Mouse (Mus musculus): ENCODE data around the gene Mettl22. TPM values are rescaled to one million over a fixed set of nuclear protein-coding genes. Genes with fewer than 3 reads are reported as not detected.

Mettl22 gene
- total and polyA plus RNA-seq, 3 experiments = 11.7 to 19.0 TPM; not detected in 1

DNA sequence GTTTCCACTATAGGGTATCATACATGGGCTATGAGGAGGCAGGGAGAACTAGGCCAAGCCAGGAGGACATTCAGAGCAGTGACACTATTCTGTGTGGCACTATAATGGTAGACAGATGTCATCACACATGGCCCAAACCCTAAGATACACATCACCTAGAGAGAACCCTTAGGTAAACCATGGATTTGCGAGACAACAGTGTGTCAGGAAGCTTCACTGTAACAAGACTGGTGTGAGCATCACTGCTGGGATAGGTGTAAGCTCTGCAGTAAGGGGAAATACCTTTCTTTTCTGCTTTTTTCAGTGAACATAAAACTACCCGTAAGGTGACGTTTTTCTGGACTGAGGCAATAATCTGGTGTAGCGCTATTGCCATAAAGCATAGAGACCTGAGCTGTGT is 12.2 kb upstream of the Mettl22 start:
- H3K9me3 ChIP-seq (replicated peaks; ENCODE audit: insufficient read depth, low read length) = no peaks in the 10 kb centered on the region
- H3K27ac ChIP-seq (ENCODE audit: control insufficient read depth, low read depth, low read length) = no peak overlapping the region
- no peaks in the 10 kb centered on the region for H3K79me2 ChIP-seq (ENCODE audit: control insufficient read depth, insufficient read depth, low read length, poor library complexity)
- peaks cover 0 to 6% of the 10 kb centered on the region in 2 experiments; a peak in 2 of 4 replicates for H3K36me3 ChIP-seq (ENCODE audit: control insufficient read depth in 1 of 2, insufficient read depth in 2 of 2, low read length in 2 of 2)
- TF ChIP-seq POLR2A (IDR thresholded peaks at IDR 0.05; ENCODE audit: control insufficient read depth in 1 of 2, insufficient read depth in 1 of 2, low read depth in 1 of 2, low read length in 2 of 2, poor library complexity in 1 of 2) = no peak
- no peak for TF ChIP-seq SMC3 (IDR thresholded peaks at IDR 0.05; ENCODE audit: low read depth, low read length)
- TF ChIP-seq BHLHE40 (IDR thresholded peaks at IDR 0.05; ENCODE audit: borderline replicate concordance, low read depth, low read length) = no peak
- TF ChIP-seq ELF1 (IDR thresholded peaks at IDR 0.05; ENCODE audit: low read depth, low read length) = no peak
- TF ChIP-seq NELFE (IDR thresholded peaks at IDR 0.05; ENCODE audit: low read depth, low read length) = no peak
- TF ChIP-seq ZMIZ1 (IDR thresholded peaks at IDR 0.05; ENCODE audit: low read depth, low read length) = no peak
- TF ChIP-seq SIN3A (IDR thresholded peaks at IDR 0.05; ENCODE audit: low read length) = no peak
- no peak for TF ChIP-seq RCOR1 (IDR thresholded peaks at IDR 0.05; ENCODE audit: low read depth, low read length)
- TF ChIP-seq JUND (IDR thresholded peaks at IDR 0.05; ENCODE audit: low read depth, low read length) = no peak
- no peak for TF ChIP-seq MAFK (IDR thresholded peaks at IDR 0.05; ENCODE audit: borderline replicate concordance, low read depth, low read length)
- TF ChIP-seq MYC (IDR thresholded peaks at IDR 0.05; ENCODE audit: low read depth, low read length) = no peak
- TF ChIP-seq MYB (IDR thresholded peaks at IDR 0.05; ENCODE audit: low read depth, low read length) = no peak
- no peak for TF ChIP-seq ZC3H11A (IDR thresholded peaks at IDR 0.05; ENCODE audit: low read depth, low read length)
- no peak for TF ChIP-seq CHD2 (IDR thresholded peaks at IDR 0.05; ENCODE audit: low read length)
- no peak for TF ChIP-seq USF1 (IDR thresholded peaks at IDR 0.05; ENCODE audit: low read depth, low read length)
- TF ChIP-seq GATA1 (IDR thresholded peaks at IDR 0.05; ENCODE audit: low read depth, low read length) = no peak
- TF ChIP-seq ETS1 (IDR thresholded peaks at IDR 0.05; ENCODE audit: low read depth, low read length) = no peak
- TF ChIP-seq MEF2A (IDR thresholded peaks at IDR 0.05; ENCODE audit: extremely low read depth, insufficient replicate concordance, low read depth, low read length, poor library complexity, severe bottlenecking) = no peak
- no peak for TF ChIP-seq MXI1 (IDR thresholded peaks at IDR 0.05; ENCODE audit: low read depth, low read length)
- peaks cover 2 to 17% of the 10 kb centered on the region in 2 experiments; a peak in 3 of 4 replicates for H3K4me1 ChIP-seq (ENCODE audit: control insufficient read depth in 1 of 2, insufficient read depth in 2 of 2, low read length in 2 of 2)
- no peak for DNase-seq (ENCODE audit: low read depth, low spot score)
- H3K4me3 ChIP-seq (ENCODE audit: control insufficient read depth in 1 of 2, insufficient read depth in 1 of 2, low read depth in 2 of 2, low read length in 2 of 2) = no peak overlapping the region
- H3K27me3 ChIP-seq (ENCODE audit: control insufficient read depth in 1 of 2, insufficient read depth in 2 of 2, low read length in 2 of 2) = no peaks in the 10 kb centered on the region
- no peak overlapping the region for H3K9ac ChIP-seq (ENCODE audit: control insufficient read depth, low read depth, low read length, poor library complexity, severe bottlenecking)

DNA sequence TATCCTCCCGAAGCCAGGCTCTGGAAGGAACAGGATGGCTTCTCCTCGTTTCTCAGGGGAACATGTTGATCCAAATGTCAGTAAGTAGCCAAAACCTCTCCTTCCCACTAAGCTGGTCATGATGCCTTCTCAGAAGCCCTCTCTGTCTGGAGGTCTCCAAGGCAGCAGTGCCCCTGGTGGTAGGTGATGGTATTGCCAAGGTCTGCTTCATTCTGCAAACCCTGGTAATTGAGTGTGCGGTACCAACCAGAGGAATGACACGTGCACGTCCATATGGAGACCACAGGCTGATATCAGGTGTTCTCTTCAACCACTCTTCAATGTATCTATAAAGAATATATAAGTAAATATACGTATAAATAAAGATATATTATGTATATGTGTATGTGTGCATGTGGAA is 11.5 kb upstream of the Mettl22 start:
- no peaks in the 10 kb centered on the region for H3K79me2 ChIP-seq (ENCODE audit: control insufficient read depth, insufficient read depth, low read length, poor library complexity)
- no peaks in the 10 kb centered on the region for H3K27me3 ChIP-seq (ENCODE audit: control insufficient read depth in 1 of 2, insufficient read depth in 2 of 2, low read length in 2 of 2)
- no peak overlapping the region for H3K27ac ChIP-seq (ENCODE audit: control insufficient read depth, low read depth, low read length)
- no peaks in the 10 kb centered on the region for H3K9me3 ChIP-seq (replicated peaks; ENCODE audit: insufficient read depth, low read length)
- peaks cover 2 to 17% of the 10 kb centered on the region in 2 experiments; a peak in 3 of 4 replicates for H3K4me1 ChIP-seq (ENCODE audit: control insufficient read depth in 1 of 2, insufficient read depth in 2 of 2, low read length in 2 of 2)
- no peak overlapping the region for H3K4me3 ChIP-seq (ENCODE audit: control insufficient read depth in 1 of 2, insufficient read depth in 1 of 2, low read depth in 2 of 2, low read length in 2 of 2)
- TF ChIP-seq CTCF (IDR thresholded peaks at IDR 0.05 in 2 of 3, conservative IDR thresholded peaks at IDR 0.05 in 1 of 3; ENCODE audit: control insufficient read depth in 1 of 3, insufficient read depth in 1 of 3, low read depth in 2 of 3, low read length in 3 of 3, poor library complexity in 1 of 3, severe bottlenecking in 1 of 3) = peak; percentile 77 to 97 (median 83)
- TF ChIP-seq MAX (IDR thresholded peaks at IDR 0.05; ENCODE audit: low read length) = 0 out of 2 replicates have a peak, but pooled peaks have one; percentile 39
- TF ChIP-seq GATA1 (IDR thresholded peaks at IDR 0.05; ENCODE audit: low read depth, low read length) = no peak
- no peak for TF ChIP-seq POLR2A (IDR thresholded peaks at IDR 0.05; ENCODE audit: control insufficient read depth in 1 of 2, insufficient read depth in 1 of 2, low read depth in 1 of 2, low read length in 2 of 2, poor library complexity in 1 of 2)
- TF ChIP-seq RAD21 (IDR thresholded peaks at IDR 0.05; ENCODE audit: low read depth, low read length) = peak; percentile 53
- TF ChIP-seq BHLHE40 (IDR thresholded peaks at IDR 0.05; ENCODE audit: borderline replicate concordance, low read depth, low read length) = peak; percentile 60; the same call in 1 of the 2 replicates
- no peak for TF ChIP-seq MEF2A (IDR thresholded peaks at IDR 0.05; ENCODE audit: extremely low read depth, insufficient replicate concordance, low read depth, low read length, poor library complexity, severe bottlenecking)
- no peak for TF ChIP-seq EP300 (IDR thresholded peaks at IDR 0.05; ENCODE audit: low read depth in 1 of 2, low read length in 2 of 2)
- TF ChIP-seq POLR2AphosphoS5 (IDR thresholded peaks at IDR 0.05; ENCODE audit: borderline replicate concordance, low read depth, low read length) = no peak
- TF ChIP-seq SMC3 (IDR thresholded peaks at IDR 0.05; ENCODE audit: low read depth, low read length) = peak; percentile 41
- 0 out of 2 replicates have a peak, but pooled peaks have one; percentile 39 for TF ChIP-seq MYC (IDR thresholded peaks at IDR 0.05; ENCODE audit: low read depth, low read length)
- no peak for TF ChIP-seq UBTF (IDR thresholded peaks at IDR 0.05; ENCODE audit: borderline replicate concordance, insufficient read depth, low read depth, low read length)
- no peak for TF ChIP-seq CHD1 (IDR thresholded peaks at IDR 0.05; ENCODE audit: low read depth, low read length)
- peaks cover 0 to 6% of the 10 kb centered on the region in 2 experiments; a peak in 2 of 4 replicates for H3K36me3 ChIP-seq (ENCODE audit: control insufficient read depth in 1 of 2, insufficient read depth in 2 of 2, low read length in 2 of 2)
- H3K9ac ChIP-seq (ENCODE audit: control insufficient read depth, low read depth, low read length, poor library complexity, severe bottlenecking) = no peak overlapping the region
- peak; percentile 80 for DNase-seq (ENCODE audit: low read depth, low spot score)

Data from MEL (cell line).